Mouse (Mus musculus) adrenal gland, postnatal 36 days (tissue): ENCODE measurements around the gene Ebna1bp2. TPM values are rescaled to one million over a fixed set of nuclear protein-coding genes. Genes with fewer than 3 reads are reported as not detected.

Source experiments
- DNase-seq, 2 experiments: peaks; one replicate each; pipeline ENCODE4 v3.0.0; 2021; ENCODE audit warnings: mixed read lengths in 1 of 2
- long read RNA-seq, 2 experiments: library from polyadenylated mRNA; stranded (forward); transcript quantifications; one replicate each; pipeline ENCODE4 v2.0.0; 2021; ENCODE audit warnings: borderline sequencing depth in 2 of 2
- total RNA-seq, 2 experiments: library from RNA; stranded (reverse); gene quantifications; 2 replicates each; pipeline ENCODE4 v1.2.3; 2021

Ebna1bp2 gene
- 10 to 100 TPM; 82.2 to 94.1 TPM for total RNA-seq
- long read RNA-seq, experiment 1, transcript Ebna1bp2-201 (9 exons, 2,960 nt), result major isoform, 79 of 84 reads
- long read RNA-seq, experiment 1, partial matches to known transcripts, result 2 of 84 reads
- long read RNA-seq, experiment 1, other reads (novel, unspliced or antisense), result 3 of 84 reads
- long read RNA-seq, experiment 2, transcript Ebna1bp2-201 (9 exons, 2,960 nt), result major isoform, 28 of 28 reads
- long read RNA-seq, experiment 2, partial matches to known transcripts, result 0 of 28 reads
- long read RNA-seq, experiment 2, other reads (novel, unspliced or antisense), result 0 of 28 reads

- DNase-seq, result peak; percentile 91 to 92
These were observed at the start of gene Ebna1bp2, which contains the start of gene Cfap57 for GRCm38 (mm10) chr4:118620279-118620966. Ebna1bp2 (plus strand) TSS chr4:118620799. Cfap57 (minus strand) TSS chr4:118620777.

- no peak for DNase-seq
These were observed 49.2 kb upstream of the Ebna1bp2 start for GRCm38 (mm10) chr4:118571441-118571840.

DNA sequence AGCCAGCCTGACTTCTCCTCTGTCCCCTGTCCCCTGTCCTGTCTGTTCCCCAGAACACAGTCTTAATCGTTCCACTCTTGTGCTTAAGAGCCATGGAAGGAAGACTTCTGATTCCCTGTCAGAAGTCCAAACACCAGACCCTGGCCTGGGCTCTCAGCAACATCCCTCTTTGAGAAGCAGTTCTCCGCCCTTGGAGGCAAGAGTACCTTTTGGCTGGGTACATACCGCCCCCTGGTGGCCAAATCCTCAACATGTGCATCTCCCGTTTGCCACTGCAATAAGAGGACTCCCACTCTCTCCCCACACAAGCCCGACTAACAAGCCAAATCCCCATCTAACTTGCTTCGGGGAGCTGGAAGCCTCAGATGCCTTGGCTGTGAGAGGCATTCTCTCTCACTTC, 44.5 kb upstream of the Ebna1bp2 start:
- peak; percentile 78 to 84 for DNase-seq

DNA sequence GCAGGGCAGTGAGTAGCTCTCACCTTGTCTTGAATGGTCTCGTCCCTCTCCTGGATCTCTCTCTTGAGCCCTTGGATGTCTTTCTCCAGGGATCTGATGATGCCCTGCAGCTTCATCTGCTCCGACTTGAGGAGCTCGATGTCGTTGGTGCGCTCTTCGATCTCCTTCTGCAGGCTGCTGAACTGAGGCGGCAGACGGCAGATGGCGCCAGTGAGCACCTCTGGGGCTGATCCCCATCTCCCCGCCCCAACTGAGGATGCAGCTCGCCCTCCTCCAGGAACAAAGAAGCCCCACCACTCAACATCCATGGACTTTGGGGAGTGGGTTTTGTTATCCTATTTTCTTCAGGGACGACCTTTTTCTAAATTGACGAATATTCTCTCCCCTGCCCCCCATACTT, 41.3 kb upstream of the Ebna1bp2 start:
- peak; percentile 21 to 63 for DNase-seq

DNA sequence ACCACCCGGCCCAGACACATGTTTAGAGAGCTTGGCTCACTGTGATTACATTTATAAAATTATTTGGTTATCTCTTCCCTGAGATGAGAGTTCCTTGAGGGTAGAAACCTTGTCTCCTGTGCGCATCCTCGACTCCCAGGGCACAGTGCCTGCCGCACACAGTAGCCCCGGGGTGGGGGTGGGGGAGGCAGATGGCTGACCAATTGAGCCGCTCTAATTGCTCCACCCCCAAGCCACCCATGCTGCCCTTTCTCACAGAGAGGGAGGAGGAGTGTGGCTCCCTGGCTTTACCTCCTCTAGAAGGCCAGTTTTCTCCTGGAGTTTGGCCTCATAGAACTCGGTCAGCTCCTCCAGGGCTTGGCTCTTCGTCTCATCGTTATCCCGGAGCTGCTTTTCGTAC, 39.1 kb upstream of the Ebna1bp2 start:
- no peak for DNase-seq

GRCm38 (mm10) chr4:118582629-118583028, 38.0 kb upstream of the Ebna1bp2 start:
- no peak for DNase-seq

DNA sequence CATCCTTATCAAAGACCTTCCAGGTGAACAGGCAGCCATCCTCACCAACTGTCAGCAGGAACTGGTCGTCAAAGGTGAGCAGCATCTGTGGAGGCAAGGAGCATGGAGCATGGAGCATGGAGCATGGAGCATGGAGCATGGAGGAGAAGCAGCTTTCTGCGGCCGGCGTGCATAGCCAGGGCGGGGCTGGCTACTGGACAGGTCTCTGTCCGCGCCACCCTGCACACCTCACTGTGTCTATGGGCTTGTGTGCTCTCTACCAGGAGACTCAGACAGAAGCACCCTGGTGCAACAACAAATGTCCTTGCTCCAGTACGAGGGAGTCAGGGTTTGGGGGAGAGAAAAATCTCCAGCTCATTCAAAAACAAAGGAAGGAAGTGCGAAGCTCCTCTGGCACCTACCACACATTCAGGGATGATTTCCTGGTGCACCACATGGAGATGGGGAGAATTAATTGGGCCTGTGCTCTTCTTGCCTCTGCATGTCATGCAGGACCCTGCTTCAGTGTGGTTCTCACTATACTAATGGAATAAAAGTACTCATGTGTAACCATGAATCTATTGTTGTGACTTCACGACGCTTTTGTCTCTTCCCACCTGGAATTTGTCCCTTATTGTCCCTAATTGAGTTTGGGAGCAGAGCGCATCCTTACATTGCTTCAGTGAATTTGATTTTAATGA, 31.4 kb upstream of the Ebna1bp2 start:
- no peak for DNase-seq

- no peak for DNase-seq
These were observed 30.9 kb upstream of the Ebna1bp2 start for GRCm38 (mm10) chr4:118589733-118590130.

GRCm38 (mm10) chr4:118604065-118604464, 16.5 kb upstream of the Ebna1bp2 start:
- DNase-seq, result no peak

- no peak for DNase-seq
These were observed 10.8 kb upstream of the Ebna1bp2 start for GRCm38 (mm10) chr4:118609836-118610235.

DNA sequence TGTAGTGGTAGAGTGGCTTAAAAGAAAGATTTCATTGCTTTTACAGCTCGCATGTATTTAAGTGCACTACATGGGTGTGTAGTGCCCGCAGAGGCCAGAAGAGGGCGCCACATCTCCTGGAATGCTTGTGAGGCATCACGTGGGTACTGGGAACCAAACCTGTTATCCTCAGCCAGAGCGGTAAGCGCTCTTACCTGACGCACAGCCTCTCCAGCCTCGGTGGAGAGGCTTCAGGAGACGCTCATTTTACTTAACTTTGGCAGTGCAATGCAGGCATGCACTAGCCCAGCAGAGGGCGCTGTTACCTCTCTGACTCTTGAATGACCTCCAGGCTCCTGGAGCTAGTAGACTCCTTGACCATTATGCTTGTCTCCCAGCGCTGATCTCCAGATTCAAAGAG, 8.0 kb upstream of the Ebna1bp2 start:
- DNase-seq, result peak; percentile 47

DNA sequence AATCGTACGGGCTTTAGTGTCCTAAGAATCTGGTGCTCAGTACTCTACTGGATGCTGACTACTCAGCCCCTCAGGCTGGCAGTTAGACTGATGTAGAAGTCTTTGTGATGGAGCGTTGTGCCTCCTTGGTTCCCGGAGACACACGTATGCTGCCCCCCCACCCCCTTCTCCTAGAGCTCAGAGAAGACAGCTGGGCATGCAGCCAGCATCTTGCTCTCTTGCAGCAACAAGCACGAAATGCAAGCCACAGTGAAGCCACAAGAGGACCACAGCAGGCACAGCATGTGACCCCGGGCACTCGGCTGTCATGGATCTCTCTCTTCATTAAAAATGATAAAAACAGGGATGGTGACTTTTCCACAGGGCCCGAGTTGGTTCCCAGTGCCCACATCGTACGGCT, 5.2 kb upstream of the Ebna1bp2 start:
- DNase-seq, result no peak

- no peak for DNase-seq
These were observed 345 bp downstream of the Ebna1bp2 start for GRCm38 (mm10) chr4:118620967-118621320.

DNA sequence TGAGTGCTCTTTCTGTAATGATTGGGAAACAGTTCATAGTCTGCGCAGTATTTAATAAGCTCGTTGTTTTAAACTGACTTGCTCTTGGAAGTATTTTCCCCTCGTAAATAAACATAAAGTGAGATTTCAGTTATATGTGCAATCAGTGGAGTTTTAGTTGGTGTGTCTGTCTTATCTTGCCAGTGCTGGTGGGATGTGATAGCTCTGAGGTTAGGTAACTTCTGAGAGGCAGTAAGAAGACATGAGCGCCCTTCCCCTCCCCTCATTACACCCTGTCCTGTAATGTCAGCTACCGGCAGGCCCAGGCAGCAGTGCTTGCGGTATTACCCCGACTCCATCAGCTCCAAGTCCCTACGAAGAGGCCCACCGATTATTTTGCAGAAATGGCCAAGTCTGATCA, 1.2 kb downstream of the Ebna1bp2 start:
- DNase-seq, result no peak

DNA sequence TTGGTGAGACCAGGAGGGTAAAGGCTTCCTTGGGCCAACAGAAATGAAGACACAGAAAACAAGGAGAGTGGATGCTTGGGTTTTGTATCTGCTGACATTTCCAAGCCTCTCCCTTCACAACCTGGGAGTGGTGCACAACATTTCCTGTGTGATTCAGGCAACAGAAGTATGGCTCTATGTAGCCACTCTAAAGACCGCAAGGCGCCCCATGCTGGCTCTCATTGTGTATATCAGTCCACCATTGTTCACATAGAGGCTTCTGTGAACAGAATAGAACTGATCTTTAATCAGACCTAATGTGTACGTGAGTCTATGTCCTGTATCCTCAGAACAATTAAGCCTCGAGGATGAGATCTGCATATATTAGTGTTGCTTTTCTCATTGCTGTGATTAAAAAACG, 9.7 kb downstream of the Ebna1bp2 start:
- no peak for DNase-seq

GRCm38 (mm10) chr4:118642346-118643190, 22.0 kb downstream of the Ebna1bp2 start:
- peak in 1 of 2 experiments; percentile 5 for DNase-seq

GRCm38 (mm10) chr4:118645234-118645633, 24.6 kb downstream of the Ebna1bp2 start:
- peak; percentile 51 to 58 for DNase-seq

- no peak for DNase-seq
These were observed 38.1 kb downstream of the Ebna1bp2 start, which contains the start of gene Olfr62 for GRCm38 (mm10) chr4:118658652-118659051. Olfr62 (plus strand) TSS chr4:118658952.
